Mouse (Mus musculus) limb, embryonic 15.5 days (tissue): ENCODE measurements around the gene Slc10a2. TPM values are rescaled to one million over a fixed set of nuclear protein-coding genes. Genes with fewer than 3 reads are reported as not detected.
"Not testable (repeated sequence)": the region's sequence is repeated elsewhere in the genome, so short reads cannot be mapped to it uniquely, and the experiment has no call there.

Experiments
- ATAC-seq: fragments of 200-750 bp; cut with Nextera tagmentation; 2 replicates; pipeline ENCODE4 v1.8.0; 2017; ENCODE audit warnings: low read depth, moderate TSS enrichment; ENCODE audit not compliant: insufficient number of reproducible peaks, low FRiP score, low TSS enrichment
- H3K27ac ChIP-seq: fragments of 300-500 bp; sonication (generic); 2 replicates; pipeline ENCODE4 v1.5.1; 2015; ENCODE audit warnings: moderate library complexity, mild to moderate bottlenecking, inconsistent platforms
- H3K27me3 ChIP-seq: fragments of 300-500 bp; sonication (generic); 2 replicates; pipeline ENCODE4 v1.6.1; 2015; ENCODE audit warnings: inconsistent platforms
- H3K36me3 ChIP-seq: fragments of 300-500 bp; sonication (generic); 2 replicates; pipeline ENCODE4 v1.6.1; 2015; ENCODE audit warnings: inconsistent platforms
- H3K4me1 ChIP-seq: fragments of 300-500 bp; sonication (generic); 2 replicates; pipeline ENCODE4 v1.6.1; 2015; ENCODE audit warnings: inconsistent platforms
- H3K4me2 ChIP-seq: fragments of 300-500 bp; sonication (generic); 2 replicates; pipeline ENCODE4 v1.6.1; 2015; ENCODE audit warnings: mild to moderate bottlenecking, inconsistent platforms
- H3K4me3 ChIP-seq: fragments of 300-500 bp; sonication (generic); 2 replicates; pipeline ENCODE4 v1.5.1; 2015; ENCODE audit warnings: mild to moderate bottlenecking, inconsistent platforms
- H3K9ac ChIP-seq: fragments of 300-500 bp; sonication (generic); 2 replicates; pipeline ENCODE4 v1.6.1; 2015; ENCODE audit warnings: inconsistent platforms
- H3K9me3 ChIP-seq: fragments of 300-500 bp; sonication (generic); 2 replicates; pipeline ENCODE4 v1.6.1; 2016; ENCODE audit warnings: inconsistent platforms
- WGBS: fragments of 180-500 bp; shearing (Covaris S2); methylation state at CpG from one replicate; pipeline ENCODE4 v1.1.7; 2015; 5-methylcytosine and 5-hydroxymethylcytosine counted together
- polyA plus RNA-seq: library from polyadenylated mRNA; unstranded; fragments of >200 nt; fragmentation: Nextera tagmentation; extraction: Ambion mirVana; gene quantifications from 2 replicates; pipeline ENCODE4 v1.2.1, GENCODE M21; 2015

The Slc10a2 gene
- not detected in 2 replicates for polyA plus RNA-seq

DNA sequence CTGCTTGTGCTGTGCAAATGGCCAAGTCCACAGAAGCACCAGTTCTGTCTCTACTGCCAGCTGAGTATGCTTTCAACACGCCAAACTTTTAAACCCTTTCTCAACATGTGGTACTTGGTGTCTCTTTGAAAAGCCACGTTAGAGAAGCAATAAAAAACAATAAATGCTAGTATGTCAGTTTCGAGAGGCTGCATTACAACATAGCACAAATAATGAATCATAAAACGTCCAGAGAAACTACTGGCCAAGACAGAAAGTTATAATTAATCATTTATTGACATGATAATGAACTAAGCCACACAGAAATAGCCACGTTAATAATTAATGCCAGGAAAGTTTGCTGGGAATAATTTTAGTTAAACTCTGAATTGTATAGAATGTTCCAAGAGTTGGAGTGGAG is at the start of gene Slc10a2:
Slc10a2 (minus strand) TSS at position 166 of the 400 bp plus-strand sequence.
- H3K9ac ChIP-seq: no peak within 1 kb of the TSS
- H3K4me2 ChIP-seq: no peak within 1 kb of the TSS
- no peak within 1 kb of the TSS for H3K27ac ChIP-seq
- ATAC-seq: no peak
- no peak within 1 kb of the TSS for H3K4me3 ChIP-seq
- no peaks in the 10 kb centered on the region for H3K36me3 ChIP-seq
- H3K27me3 ChIP-seq: no peaks in the 10 kb centered on the region
- 28% methylated on average over 5 of the region's 5 CpGs for WGBS
- no peaks in the 10 kb centered on the region for H3K4me1 ChIP-seq
- no peaks in the 10 kb centered on the region for H3K9me3 ChIP-seq

DNA sequence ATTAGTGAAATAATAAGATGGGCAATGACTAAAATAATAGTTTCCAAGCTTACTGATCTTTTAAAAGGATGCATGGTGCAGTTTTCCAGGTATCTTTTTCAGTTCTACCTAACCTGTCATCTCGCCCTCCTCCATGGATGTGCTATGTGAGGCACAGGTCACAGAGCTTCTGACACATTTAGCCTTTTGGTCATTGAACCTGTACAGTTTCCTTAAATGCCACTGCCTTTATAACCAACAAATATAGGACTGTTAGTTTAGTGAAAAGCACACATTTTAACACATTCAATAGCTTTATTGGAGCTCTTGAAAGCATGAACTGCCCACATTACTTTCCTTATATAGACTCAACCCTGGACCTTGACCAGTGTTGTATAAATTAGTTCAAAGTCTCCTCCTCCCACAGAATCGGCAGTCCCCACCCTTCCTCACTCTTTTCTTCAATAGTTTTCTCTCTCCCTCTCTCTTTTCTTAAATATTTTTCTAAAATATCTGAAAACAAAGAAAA is 24.2 kb upstream of the Slc10a2 start:
- H3K4me1 ChIP-seq: no peaks in the 10 kb centered on the region
- H3K36me3 ChIP-seq: no peaks in the 10 kb centered on the region
- ATAC-seq: no peak
- 82% methylated on average over 2 of the region's 2 CpGs for WGBS
- H3K9ac ChIP-seq: no peak overlapping the region
- no peaks in the 10 kb centered on the region for H3K27me3 ChIP-seq
- no peaks in the 10 kb centered on the region for H3K9me3 ChIP-seq
- H3K4me3 ChIP-seq: no peak overlapping the region
- H3K27ac ChIP-seq: no peak overlapping the region
- H3K4me2 ChIP-seq: no peak overlapping the region

DNA sequence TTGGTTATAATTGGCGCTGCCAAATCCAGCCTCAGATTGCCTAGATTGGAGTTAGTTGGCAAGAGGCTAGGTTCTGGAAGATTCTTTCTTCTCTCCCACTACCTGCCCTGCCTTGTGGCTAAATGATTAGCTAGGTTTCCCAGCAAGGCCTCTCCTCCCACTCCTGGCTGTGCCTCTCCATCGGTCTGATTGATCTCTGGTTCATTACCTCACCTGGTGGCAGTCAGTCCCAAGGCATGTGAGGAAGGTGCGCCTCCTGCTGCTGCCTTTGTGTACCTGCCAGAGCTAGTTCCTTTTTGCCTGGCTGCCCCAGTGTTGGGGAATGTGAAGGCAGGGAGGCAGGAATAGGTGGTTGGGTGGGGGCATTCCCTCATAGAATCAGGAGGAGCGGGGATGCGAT is 1.7 kb upstream of the Slc10a2 start:
- no peaks in the 10 kb centered on the region for H3K36me3 ChIP-seq
- no peak overlapping the region for H3K27ac ChIP-seq
- no peaks in the 10 kb centered on the region for H3K9me3 ChIP-seq
- no peak for ATAC-seq
- H3K9ac ChIP-seq: no peak overlapping the region
- WGBS: 63% methylated on average over 5 of the region's 5 CpGs
- H3K4me3 ChIP-seq: no peak overlapping the region
- H3K4me1 ChIP-seq: no peaks in the 10 kb centered on the region
- no peaks in the 10 kb centered on the region for H3K27me3 ChIP-seq
- no peak overlapping the region for H3K4me2 ChIP-seq

DNA sequence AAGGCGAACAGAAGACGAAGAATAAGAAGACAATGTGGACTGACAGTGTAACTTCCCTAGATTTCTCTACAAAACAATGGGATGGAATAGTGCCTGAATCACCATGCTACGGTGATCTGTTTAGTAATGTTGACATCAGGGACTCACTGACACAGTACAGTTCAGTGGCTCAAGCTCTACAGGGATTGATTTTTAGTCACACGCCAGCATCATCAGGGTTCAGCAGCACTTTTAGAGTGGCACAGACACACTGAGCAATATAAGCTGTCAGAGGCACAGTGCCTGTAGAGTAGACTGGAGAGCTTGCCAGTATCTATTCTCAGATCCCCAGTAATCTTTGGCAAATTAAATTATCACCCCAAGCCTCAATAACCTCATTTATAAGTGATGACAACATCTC is 9.8 kb downstream of the Slc10a2 start:
- H3K27ac ChIP-seq: no peak overlapping the region
- no peak overlapping the region for H3K9ac ChIP-seq
- no peak overlapping the region for H3K4me3 ChIP-seq
- WGBS: 90% methylated on average over 4 of the region's 4 CpGs
- ATAC-seq: no peak
- no peak overlapping the region for H3K4me2 ChIP-seq
- H3K4me1 ChIP-seq: no peaks in the 10 kb centered on the region
- H3K9me3 ChIP-seq: no peaks in the 10 kb centered on the region
- no peaks in the 10 kb centered on the region for H3K27me3 ChIP-seq
- H3K36me3 ChIP-seq: no peaks in the 10 kb centered on the region

DNA sequence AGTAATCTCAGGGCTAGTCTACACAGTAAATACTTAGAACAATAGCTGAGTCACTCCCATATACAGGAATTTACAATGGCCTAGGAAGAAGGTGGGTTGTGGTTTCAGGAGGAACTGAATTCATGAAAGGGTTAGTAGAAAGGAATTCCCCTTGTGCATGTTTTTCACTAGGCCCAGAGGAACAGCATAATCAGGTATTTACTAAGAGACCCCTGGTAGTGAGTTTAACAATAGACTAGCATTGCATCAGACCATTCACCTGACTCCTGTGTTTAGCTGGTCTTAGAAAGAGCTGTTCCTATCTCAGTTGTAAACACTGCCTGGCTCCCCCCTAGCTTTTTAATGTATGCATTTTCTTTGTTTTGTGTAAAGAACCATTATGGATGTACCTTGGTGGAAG is 11.2 kb downstream of the Slc10a2 start:
- ATAC-seq, H3K27me3 ChIP-seq, H3K36me3 ChIP-seq, H3K4me2 ChIP-seq, H3K4me3 ChIP-seq, H3K27ac ChIP-seq, H3K9me3 ChIP-seq, H3K4me1 ChIP-seq, H3K9ac ChIP-seq: not testable (repeated sequence)

DNA sequence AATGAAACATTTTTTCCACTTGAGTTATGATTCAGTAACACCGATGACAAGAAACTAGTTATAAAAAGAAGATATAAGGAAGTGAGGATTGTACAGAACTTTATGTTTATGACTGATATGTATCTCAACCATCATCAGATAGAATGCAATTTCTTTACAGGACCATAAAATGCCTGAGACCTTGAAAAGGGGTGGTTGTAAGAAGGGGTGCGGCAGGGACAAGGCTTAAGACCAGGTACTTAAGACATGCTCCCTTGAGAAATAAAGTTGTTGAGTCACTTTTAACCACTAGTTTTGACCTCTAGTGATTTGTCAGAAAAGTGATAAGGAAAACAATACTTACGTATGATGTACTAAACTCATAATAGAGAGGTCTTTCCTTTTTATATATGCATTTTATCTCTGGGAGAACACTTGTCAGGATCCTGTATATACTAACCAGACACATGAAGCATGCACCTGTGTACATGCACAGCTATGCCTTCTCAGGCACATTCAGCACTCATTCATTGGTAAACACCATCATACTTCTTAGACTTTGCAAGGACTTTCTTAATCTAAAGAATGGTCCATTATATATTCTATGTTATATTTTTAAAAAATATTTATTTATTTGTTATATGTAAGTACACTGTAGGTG is 31.4 kb downstream of the Slc10a2 start:
- no peaks in the 10 kb centered on the region for H3K36me3 ChIP-seq
- no peak for ATAC-seq
- no peak overlapping the region for H3K4me2 ChIP-seq
- no peak overlapping the region for H3K9ac ChIP-seq
- H3K4me3 ChIP-seq: no peak overlapping the region
- WGBS: 86% methylated on average over 3 of the region's 3 CpGs
- H3K27ac ChIP-seq: no peak overlapping the region
- no peaks in the 10 kb centered on the region for H3K4me1 ChIP-seq
- no peaks in the 10 kb centered on the region for H3K9me3 ChIP-seq
- no peaks in the 10 kb centered on the region for H3K27me3 ChIP-seq

DNA sequence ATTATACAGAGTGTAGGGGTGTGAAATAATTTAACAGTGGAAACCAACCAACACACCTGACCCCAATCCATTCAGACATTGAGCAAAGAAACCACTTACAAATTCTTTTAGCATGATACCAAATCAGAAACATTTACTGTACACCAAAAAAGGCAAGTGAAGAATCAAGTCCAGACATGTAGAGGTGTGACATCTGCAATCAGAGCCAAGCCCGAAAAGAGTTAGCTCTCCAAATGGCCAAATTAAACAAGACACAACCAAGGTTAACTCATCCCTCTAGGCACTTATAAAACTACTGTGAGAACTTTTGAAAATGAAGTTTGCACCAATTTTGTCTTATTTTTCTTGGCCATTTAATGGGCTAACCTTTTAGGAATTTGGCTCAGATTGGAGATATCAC is 46.3 kb downstream of the Slc10a2 start:
- WGBS: 31% methylated on average over 1 of the region's 1 CpGs
- Histone ChIP-seq H3K9ac (no peak overlapping the region), H3K4me3 (no peak overlapping the region), H3K9me3 (no peaks in the 10 kb centered on the region), H3K4me1 (no peaks in the 10 kb centered on the region), H3K27ac (no peak overlapping the region), H3K36me3 (no peaks in the 10 kb centered on the region), H3K27me3 (no peaks in the 10 kb centered on the region), H3K4me2 (no peak overlapping the region)
- no peak for ATAC-seq

DNA sequence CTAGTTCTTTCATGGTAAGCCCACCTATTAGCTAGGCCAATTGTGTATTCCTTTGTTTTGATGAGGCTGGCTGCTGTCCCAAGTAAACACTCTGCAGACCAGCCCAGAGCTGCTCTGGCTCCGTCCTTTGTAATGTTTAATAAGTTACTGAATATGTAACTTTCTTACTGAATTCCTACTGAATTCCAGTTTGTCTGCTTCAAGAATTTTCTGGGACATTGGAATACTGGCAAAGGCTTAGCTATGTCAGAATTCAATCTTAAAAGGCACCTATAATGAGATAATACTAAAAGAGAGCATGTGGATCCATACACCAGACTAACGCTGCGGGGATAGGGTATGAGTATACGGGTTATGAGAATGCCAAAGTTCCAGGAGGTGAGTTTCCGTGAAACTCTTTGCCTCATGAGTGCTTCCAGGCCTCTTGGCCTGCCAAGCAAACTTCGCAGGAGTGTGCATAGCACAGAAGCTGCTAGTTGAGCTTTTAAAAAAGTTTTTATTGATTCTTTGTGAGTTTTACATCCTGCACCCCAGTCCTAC is 60.7 kb downstream of the Slc10a2 start:
- H3K4me1 ChIP-seq, ATAC-seq, H3K4me2 ChIP-seq, H3K4me3 ChIP-seq, H3K9me3 ChIP-seq, H3K27me3 ChIP-seq, H3K27ac ChIP-seq, H3K36me3 ChIP-seq, H3K9ac ChIP-seq: not testable (repeated sequence)
- WGBS: 68% methylated on average over 6 of the region's 6 CpGs

DNA sequence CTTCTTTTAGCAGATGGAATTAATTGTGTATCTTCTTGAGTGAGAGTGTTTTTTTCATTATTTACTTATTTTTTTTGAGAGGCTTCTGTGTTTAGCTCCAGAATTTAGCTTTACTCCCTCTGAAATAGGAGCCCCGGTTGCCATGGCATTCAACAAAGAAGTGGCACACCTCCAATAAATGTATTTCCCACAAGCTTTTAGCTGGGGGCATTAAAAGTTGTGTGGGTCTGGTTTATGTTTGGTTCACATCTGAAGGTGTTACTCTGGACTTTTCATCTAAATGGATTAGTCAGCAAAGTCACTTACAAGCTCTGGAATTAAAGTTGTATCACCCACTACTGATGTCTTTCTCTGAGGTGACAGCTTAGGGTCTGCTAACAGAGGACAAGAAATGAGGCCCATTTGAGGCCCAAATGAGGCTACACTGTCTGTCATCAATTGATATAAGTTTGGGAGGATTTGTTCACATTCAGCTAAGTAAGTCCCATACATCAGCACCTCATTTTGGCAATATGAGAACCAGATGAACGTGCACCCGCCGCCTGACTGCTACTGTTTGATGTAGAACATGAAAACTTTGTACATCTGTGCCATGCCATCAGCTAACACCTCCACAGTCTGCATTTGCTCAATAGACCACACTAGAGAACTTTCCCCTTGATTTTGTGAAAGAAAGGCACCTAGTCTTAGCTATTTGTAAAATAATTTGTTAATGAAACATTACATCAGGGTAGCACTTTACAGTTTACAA is 66.2 kb downstream of the Slc10a2 start:
- no peak for ATAC-seq
- Histone ChIP-seq H3K4me1 (no peaks in the 10 kb centered on the region), H3K9me3 (no peaks in the 10 kb centered on the region), H3K36me3 (no peaks in the 10 kb centered on the region), H3K4me3 (no peak overlapping the region), H3K27ac (no peak overlapping the region), H3K27me3 (no peaks in the 10 kb centered on the region), H3K9ac (no peak overlapping the region), H3K4me2 (no peak overlapping the region)
- 43% methylated on average over 4 of the region's 4 CpGs for whole genome bisulfite sequencing
